Mouse (Mus musculus): ENCODE results near the gene Vmn1r229. TPM values are rescaled to one million over a fixed set of nuclear protein-coding genes. Genes with fewer than 3 reads are reported as not detected.

The Vmn1r229 gene
- polyA plus RNA-seq (2014; fragmentation: Nextera tagmentation; extraction: Ambion mirVana) = not detected in 2 replicates

GRCm38 (mm10) chr17:20811255-20811654, at the start of gene Vmn1r229:
TSS of gene Vmn1r229 (plus strand) at chr17:20811555.
- Histone ChIP-seq H3K27ac (replicated peaks in 1 of 2; ENCODE audit: control insufficient read depth in 1 of 2, insufficient read depth in 1 of 2, low read depth in 2 of 2, low read length in 2 of 2) (no peak within 1 kb of the TSS), H3K4me3 (ENCODE audit: control insufficient read depth in 1 of 2, insufficient read depth in 1 of 2, low read depth in 1 of 2, low read length in 2 of 2) (no peak within 1 kb of the TSS)

GRCm38 (mm10) chr17:20786057-20786456, 25.3 kb upstream of the Vmn1r229 start, which contains the start of gene Vmn1r228:
TSS of gene Vmn1r228 (minus strand) at chr17:20786157.
- H3K27me3 ChIP-seq (ENCODE audit: control insufficient read depth, insufficient read depth, low read length) = no peaks in the 10 kb centered on the region
- H3K4me1 ChIP-seq (ENCODE audit: control insufficient read depth in 2 of 2, insufficient read depth in 2 of 2, low read length in 2 of 2) = no peaks in the 10 kb centered on the region
- H3K27ac ChIP-seq (replicated peaks in 1 of 2; ENCODE audit: control insufficient read depth in 1 of 2, insufficient read depth in 1 of 2, low read depth in 2 of 2, low read length in 2 of 2) = no peak within 1 kb of the TSS
- ATAC-seq (ENCODE audit: insufficient number of reproducible peaks, insufficient read depth, low FRiP score, low read depth) = no peak
- no peak within 1 kb of the TSS for H3K9ac ChIP-seq (ENCODE audit: low read length)
- H3K36me3 ChIP-seq (ENCODE audit: control insufficient read depth, insufficient read depth, low read length) = no peaks in the 10 kb centered on the region
- H3K9me3 ChIP-seq (ENCODE audit: control insufficient read depth, low read length) = 0 out of 2 replicates have a peak, but pooled peaks cover 5% of the 10 kb centered on the region
- H3K4me2 ChIP-seq (ENCODE audit: low read length) = no peak within 1 kb of the TSS
- H3K4me3 ChIP-seq (ENCODE audit: control insufficient read depth in 1 of 2, insufficient read depth in 1 of 2, low read depth in 1 of 2, low read length in 2 of 2) = no peak within 1 kb of the TSS

More at GRCm38 (mm10) chr17:20811255-20811654, at the start of gene Vmn1r229:
- Histone ChIP-seq H3K4me1 (ENCODE audit: control insufficient read depth in 2 of 2, insufficient read depth in 2 of 2, low read length in 2 of 2) (no peaks in the 10 kb centered on the region), H3K4me2 (ENCODE audit: low read length) (no peak within 1 kb of the TSS), H3K9ac (ENCODE audit: low read length) (no peak within 1 kb of the TSS), H3K36me3 (ENCODE audit: control insufficient read depth, insufficient read depth, low read length) (no peaks in the 10 kb centered on the region), H3K27me3 (ENCODE audit: control insufficient read depth, insufficient read depth, low read length) (no peaks in the 10 kb centered on the region), H3K9me3 (ENCODE audit: control insufficient read depth, low read length) (peaks cover 3% of the 10 kb centered on the region)
- no peak for ATAC-seq (ENCODE audit: insufficient number of reproducible peaks, insufficient read depth, low FRiP score, low read depth)
- 51% methylated on average over 1 of the region's 1 CpGs for WGBS

DNA sequence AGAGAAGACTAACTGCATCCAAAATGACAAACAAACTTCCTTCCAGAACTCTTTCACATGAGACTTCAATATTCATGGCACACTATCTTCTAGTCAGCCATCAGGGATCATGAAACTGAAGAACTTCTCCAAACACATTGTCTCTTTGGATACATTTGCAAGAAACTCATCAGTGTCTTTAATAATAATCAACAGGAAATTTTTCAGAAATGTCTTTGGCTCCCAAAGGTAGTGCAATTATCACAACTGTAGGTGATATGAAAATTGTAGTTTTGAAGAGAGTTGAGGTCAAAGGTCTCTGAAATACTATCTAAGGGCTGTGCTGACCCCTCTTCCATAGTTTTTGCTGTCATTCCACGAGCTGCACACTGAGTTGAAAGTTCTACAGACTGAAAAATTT, 28.8 kb downstream of the Vmn1r229 start, which contains the start of gene Vmn1r230:
TSS of gene Vmn1r230 (plus strand) at position 301 of the 400 bp plus-strand sequence.
- no peaks in the 10 kb centered on the region for H3K27me3 ChIP-seq (ENCODE audit: control insufficient read depth, insufficient read depth, low read length)
- no peak within 1 kb of the TSS for H3K27ac ChIP-seq (replicated peaks in 1 of 2; ENCODE audit: control insufficient read depth in 1 of 2, insufficient read depth in 1 of 2, low read depth in 2 of 2, low read length in 2 of 2)
- H3K4me1 ChIP-seq (ENCODE audit: control insufficient read depth in 2 of 2, insufficient read depth in 2 of 2, low read length in 2 of 2) = no peaks in the 10 kb centered on the region
- 20% methylated on average over 1 of the region's 1 CpGs for WGBS
- no peak within 1 kb of the TSS for H3K4me2 ChIP-seq (ENCODE audit: low read length)
- H3K9ac ChIP-seq (ENCODE audit: low read length) = no peak within 1 kb of the TSS
- no peak within 1 kb of the TSS for H3K4me3 ChIP-seq (ENCODE audit: control insufficient read depth in 1 of 2, insufficient read depth in 1 of 2, low read depth in 1 of 2, low read length in 2 of 2)
- no peaks in the 10 kb centered on the region for H3K9me3 ChIP-seq (ENCODE audit: control insufficient read depth, low read length)
- H3K36me3 ChIP-seq (ENCODE audit: control insufficient read depth, insufficient read depth, low read length) = no peaks in the 10 kb centered on the region
- no peak for ATAC-seq (ENCODE audit: insufficient number of reproducible peaks, insufficient read depth, low FRiP score, low read depth)

Other genes with a start within 250 kb of the Vmn1r229 start
- not detected in 2 replicates for gene Vmn2r109, start 246.8 kb upstream of the Vmn1r229 start, polyA plus RNA-seq (2014; fragmentation: Nextera tagmentation; extraction: Ambion mirVana)
- gene Vmn2r110, start 215.1 kb upstream of the Vmn1r229 start, polyA plus RNA-seq (2014; fragmentation: Nextera tagmentation; extraction: Ambion mirVana) = not detected in 2 replicates
- not detected in 2 replicates for gene Fpr-rs3, start 186.7 kb upstream of the Vmn1r229 start, polyA plus RNA-seq (2014; fragmentation: Nextera tagmentation; extraction: Ambion mirVana)
- gene Vmn1r226, start 128.7 kb upstream of the Vmn1r229 start, polyA plus RNA-seq (2014; fragmentation: Nextera tagmentation; extraction: Ambion mirVana) = not detected in 2 replicates
- gene Vmn1r227, start 81.7 kb upstream of the Vmn1r229 start, polyA plus RNA-seq (2014; fragmentation: Nextera tagmentation; extraction: Ambion mirVana) = not detected in 2 replicates
- not detected in 2 replicates for gene Vmn1r228, start 25.4 kb upstream of the Vmn1r229 start, polyA plus RNA-seq (2014; fragmentation: Nextera tagmentation; extraction: Ambion mirVana)
- gene Vmn1r230, start 28.9 kb downstream of the Vmn1r229 start, polyA plus RNA-seq (2014; fragmentation: Nextera tagmentation; extraction: Ambion mirVana) = not detected in 2 replicates
- gene Vmn1r231, start 93.5 kb downstream of the Vmn1r229 start, polyA plus RNA-seq (2014; fragmentation: Nextera tagmentation; extraction: Ambion mirVana) = not detected in 2 replicates
- not detected in 2 replicates for gene Vmn1r232, start 108.2 kb downstream of the Vmn1r229 start, polyA plus RNA-seq (2014; fragmentation: Nextera tagmentation; extraction: Ambion mirVana)
- 369 and 372 TPM in 2 replicates for gene Ppp2r1a, start 133.8 kb downstream of the Vmn1r229 start, polyA plus RNA-seq (2014; fragmentation: Nextera tagmentation; extraction: Ambion mirVana)
- not detected in 2 replicates for gene Vmn1r233, start 184.9 kb downstream of the Vmn1r229 start, polyA plus RNA-seq (2014; fragmentation: Nextera tagmentation; extraction: Ambion mirVana)
- 10.2 and 13.3 TPM in 2 replicates for gene Zfp160, start 197.3 kb downstream of the Vmn1r229 start, polyA plus RNA-seq (2014; fragmentation: Nextera tagmentation; extraction: Ambion mirVana)

All from heart, embryonic 14.5 days (tissue).